In genomic region chr19:46929044-46929587, GRCm38 (mm10) we compare ENCODE assay signal across 9 mouse cellular contexts.
DNase-seq lines count a peak whose midpoint lies in the region; ATAC-seq and TF ChIP-seq lines count a peak whose summit lies in the region.
"Had no signal": no experiment of that assay in that cellular context is flagged by ENCODE, and none has a peak within 500 bp of the region (broad histone marks: within the 10 kb centered on the region; RNA-seq: fewer than 3 reads in every experiment).

No protein-coding gene starts in this region.

- H3K27me3 ChIP-seq in embryonic facial prominence, embryonic 15.5 days = no peaks in the 10 kb centered on the region
- no peaks in the 10 kb centered on the region for H3K27me3 ChIP-seq in liver, postnatal 0 days (ENCODE audit: insufficient read depth, low read length)
- H3K27me3 ChIP-seq in splenic B cell, adult 2 months (ENCODE audit: control insufficient read depth, insufficient read depth, low read length, poor library complexity, severe bottlenecking) = no peaks in the 10 kb centered on the region
- H3K27me3 ChIP-seq: neural tube, embryonic 12.5 days had no signal

- no peak overlapping the region for H3K4me3 ChIP-seq in embryonic facial prominence, embryonic 15.5 days (replicated peaks)
- H3K4me3 ChIP-seq in liver, postnatal 0 days (ENCODE audit: low read depth, low read length) = no peak overlapping the region
- H3K4me3 ChIP-seq: neural tube, embryonic 12.5 days had no signal

- intact Hi-C loops in heart, postnatal 25 days (cut with DNase I) = no loop called here

- 20% methylated on average over 6 of the region's 6 CpGs for WGBS in embryonic facial prominence, embryonic 15.5 days
- 52% methylated on average over 6 of the region's 6 CpGs for WGBS in liver, postnatal 0 days (ENCODE audit: insufficient replicate concordance)

- TF ChIP-seq CTCF in liver, postnatal 0 days (IDR thresholded peaks at IDR 0.05; ENCODE audit: low read depth) = no peak

- peak overlapping the region; percentile 71 for H3K27ac ChIP-seq in embryonic facial prominence, embryonic 15.5 days (replicated peaks)
- H3K27ac ChIP-seq in liver, postnatal 0 days (ENCODE audit: low read depth) = peak overlapping the region; percentile 41
- H3K27ac ChIP-seq: neural tube, embryonic 12.5 days had no signal

- no peak for TF ChIP-seq EP300 in liver, postnatal 0 days (IDR thresholded peaks at IDR 0.05; ENCODE audit: low read depth)

- DNase-seq in embryo, embryonic 11 days = peak; percentile 10
- DNase-seq in embryo, embryonic 9.5 days (ENCODE audit: extremely low spot score) = no peak
- DNase-seq in CD4-positive, CD25-positive, alpha-beta regulatory T cell, adult 2 months (ENCODE audit: low read depth, low spot score) = peak; percentile 60
- peak; percentile 74 for DNase-seq in heart, postnatal 25 days (ENCODE audit: low spot score)
- peak; percentile 67 for DNase-seq in liver, postnatal 0 days
- DNase-seq in splenic B cell, adult 2 months (ENCODE audit: low read depth, low spot score) = peak; percentile 20
- DNase-seq in neural tube, embryonic 10.5 days (ENCODE audit: extremely low spot score, low spot score) = no peak

- H3K36me3 ChIP-seq in embryonic facial prominence, embryonic 15.5 days = no peaks in the 10 kb centered on the region
- no peaks in the 10 kb centered on the region for H3K36me3 ChIP-seq in liver, postnatal 0 days (replicated peaks; ENCODE audit: insufficient read depth, low read length)
- H3K36me3 ChIP-seq in splenic B cell, adult 2 months (ENCODE audit: control insufficient read depth, insufficient read depth, low read length, poor library complexity, severe bottlenecking) = no peaks in the 10 kb centered on the region
- H3K36me3 ChIP-seq: neural tube, embryonic 12.5 days had no signal

- peak; percentile 73 for ATAC-seq in embryonic facial prominence, embryonic 15.5 days (ENCODE audit: insufficient number of reproducible peaks, low FRiP score, low TSS enrichment, low read depth)
- 0 out of 2 replicates have a peak, but pooled peaks have one; percentile 13 for ATAC-seq in liver, postnatal 0 days

- H3K9me3 ChIP-seq in embryonic facial prominence, embryonic 15.5 days (replicated peaks) = no peaks in the 10 kb centered on the region
- no peaks in the 10 kb centered on the region for H3K9me3 ChIP-seq in liver, postnatal 0 days (ENCODE audit: low read length)
- H3K9me3 ChIP-seq: neural tube, embryonic 12.5 days had no signal

- no peak overlapping the region for H3K9ac ChIP-seq in embryonic facial prominence, embryonic 15.5 days
- no peak overlapping the region for H3K9ac ChIP-seq in liver, postnatal 0 days (replicated peaks)
- H3K9ac ChIP-seq: neural tube, embryonic 12.5 days had no signal

- peaks cover 24% of the 10 kb centered on the region for H3K4me1 ChIP-seq in embryonic facial prominence, embryonic 15.5 days
- H3K4me1 ChIP-seq in liver, postnatal 0 days (ENCODE audit: insufficient read depth) = peaks cover 20% of the 10 kb centered on the region
- H3K4me1 ChIP-seq: neural tube, embryonic 12.5 days had no signal

- no peak overlapping the region for H3K4me2 ChIP-seq in embryonic facial prominence, embryonic 15.5 days (replicated peaks)
- H3K4me2 ChIP-seq in liver, postnatal 0 days (ENCODE audit: low read depth, low read length) = no peak overlapping the region
- H3K4me2 ChIP-seq: neural tube, embryonic 12.5 days had no signal

Comparison
In these comparisons a context has a peak if more than half of its experiments do, and no peak if none do; other contexts are left out.
1. DNase-seq: peak in embryo, embryonic 11 days (single experiment), CD4-positive, CD25-positive, alpha-beta regulatory T cell, adult 2 months (single experiment), heart, postnatal 25 days (single experiment), liver, postnatal 0 days (single experiment) and splenic B cell, adult 2 months (single experiment); none in embryo, embryonic 9.5 days (single experiment) and neural tube, embryonic 10.5 days (single experiment).